Mouse (Mus musculus) adrenal gland, postnatal 4 days (tissue): ENCODE results near the gene 4930432M17Rik. TPM values are rescaled to one million over a fixed set of nuclear protein-coding genes. Genes with fewer than 3 reads are reported as not detected.

Experiments used
- DNase-seq, 2 experiments: peaks; one replicate each; pipeline ENCODE4 v3.0.0; 2021 to 2022; ENCODE audit warnings: low spot score in 2 of 2, mixed read lengths in 2 of 2
- total RNA-seq, 2 experiments: library from RNA; stranded (reverse); gene quantifications; 2 replicates each; pipeline ENCODE4 v1.2.3; 2021

The 4930432M17Rik gene
- total RNA-seq, 2 experiments from 2014 or later: not detected

DNA sequence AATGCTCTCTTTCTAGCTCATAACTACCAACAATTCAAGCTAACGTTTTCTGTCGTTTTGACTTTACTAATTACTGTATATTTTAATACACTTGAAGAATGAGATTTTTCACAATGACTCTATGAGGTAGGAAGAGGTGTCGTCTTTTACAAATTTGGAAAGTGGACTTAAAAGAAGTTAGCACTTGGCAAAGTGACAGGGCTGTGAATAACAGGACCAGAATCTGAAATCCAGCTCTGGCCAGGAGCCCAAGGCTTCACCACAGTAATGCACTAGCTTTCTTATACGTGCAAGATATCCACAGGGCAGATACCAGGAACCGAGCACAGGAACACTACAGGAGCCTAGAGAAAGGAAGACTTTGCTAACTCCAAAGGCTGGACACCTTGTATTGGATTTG is 35.5 kb downstream of the 4930432M17Rik start:
- no peak for DNase-seq

GRCm38 (mm10) chr3:121707106-121707505 is 36.5 kb downstream of the 4930432M17Rik start:
- DNase-seq: no peak

DNA sequence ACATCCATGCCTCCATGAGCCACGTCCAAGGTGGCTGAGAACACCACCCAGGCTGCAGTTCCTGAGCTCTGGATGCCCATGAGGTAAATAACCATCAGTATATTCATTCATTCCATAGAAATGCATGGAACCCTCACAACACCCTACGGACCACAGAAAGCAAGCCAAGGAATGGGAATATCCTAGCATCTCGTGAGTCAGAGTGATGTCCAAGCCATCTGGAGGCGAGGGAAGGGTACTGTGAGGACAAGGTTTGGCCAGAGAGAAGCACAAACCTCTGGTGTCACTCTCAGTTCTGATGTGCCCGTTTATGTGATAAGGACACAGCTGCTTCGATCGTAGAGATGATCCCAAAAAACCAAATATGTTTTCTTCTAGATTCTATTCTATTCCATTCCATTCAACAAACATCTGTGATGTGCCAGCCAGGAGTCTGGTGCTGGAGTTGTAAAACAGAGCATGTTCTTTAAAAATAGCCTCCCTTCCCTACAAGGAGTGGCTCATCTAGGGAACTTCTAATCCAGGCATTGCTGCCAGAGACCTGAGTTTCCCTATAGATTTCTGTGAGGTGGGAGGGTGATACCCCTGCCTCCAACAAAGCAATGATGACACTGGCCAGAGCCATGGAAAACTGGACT is 40.5 kb downstream of the 4930432M17Rik start:
- no peak for DNase-seq

DNA sequence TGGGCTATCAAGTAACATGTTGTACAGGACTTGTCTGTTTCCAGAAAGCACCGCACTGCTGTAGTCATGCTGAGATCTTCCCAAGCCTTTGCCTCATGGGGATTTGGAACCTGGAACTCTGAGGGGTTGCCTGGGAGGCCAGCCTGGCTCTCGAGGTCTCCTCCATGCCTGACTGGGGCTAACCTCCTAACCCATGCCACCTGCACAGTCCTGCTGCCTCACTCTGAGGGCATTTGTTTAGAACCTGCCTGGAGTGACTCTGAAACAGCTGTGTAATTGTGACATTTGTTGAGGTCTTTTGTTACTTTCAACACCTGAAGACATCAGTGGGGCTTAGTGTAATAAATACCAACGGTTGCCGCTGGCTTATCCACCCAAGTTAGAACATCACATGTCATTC is 41.7 kb downstream of the 4930432M17Rik start:
- DNase-seq: no peak

GRCm38 (mm10) chr3:121713151-121713701 is 42.7 kb downstream of the 4930432M17Rik start:
- DNase-seq: no peak

- no peak for DNase-seq
Measured at GRCm38 (mm10) chr3:121713816-121714215, 43.3 kb downstream of the 4930432M17Rik start.

GRCm38 (mm10) chr3:121714461-121714860 is 43.9 kb downstream of the 4930432M17Rik start:
- no peak for DNase-seq

DNA sequence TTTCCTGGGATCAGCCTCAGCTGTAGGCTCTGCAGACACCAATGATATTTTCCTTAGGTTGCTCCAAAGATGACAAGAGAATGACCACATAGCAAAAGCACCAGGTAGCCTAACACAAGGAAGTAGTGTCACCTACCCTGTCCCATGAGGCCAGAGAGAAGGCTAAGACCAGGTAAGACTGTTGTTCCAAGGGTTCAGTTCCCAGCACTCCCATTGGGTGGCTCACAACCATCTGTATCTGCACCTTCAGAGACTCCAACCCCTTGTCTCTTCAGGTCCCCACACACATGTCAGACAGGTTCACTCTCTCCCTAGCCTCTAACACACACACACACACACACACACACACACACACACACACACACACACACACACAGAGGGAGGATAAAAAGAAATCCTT is 44.8 kb downstream of the 4930432M17Rik start:
- DNase-seq: no peak

- DNase-seq: no peak
Measured at GRCm38 (mm10) chr3:121715741-121716459, 45.3 kb downstream of the 4930432M17Rik start.

DNA sequence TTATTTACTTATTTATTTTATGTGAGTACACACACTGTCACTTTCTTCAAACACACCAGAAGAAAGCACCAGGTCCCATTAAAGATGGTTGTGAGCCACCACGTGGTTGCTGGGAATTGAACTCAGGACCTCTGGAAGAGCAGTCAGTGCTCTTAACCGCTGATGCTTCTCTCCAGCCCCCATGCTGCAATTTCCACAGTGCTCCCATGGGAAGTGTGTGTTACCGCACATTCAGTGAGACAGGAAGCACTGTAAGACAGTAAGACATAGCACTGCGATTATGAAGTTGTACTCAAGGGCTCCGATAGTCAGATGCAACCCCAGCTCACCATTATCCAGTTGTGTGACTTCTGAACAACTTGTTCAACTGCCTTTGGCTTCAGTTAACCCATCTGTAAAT is 45.9 kb downstream of the 4930432M17Rik start:
- DNase-seq: no peak

GRCm38 (mm10) chr3:121718679-121719078 is 48.1 kb downstream of the 4930432M17Rik start:
- no peak for DNase-seq

GRCm38 (mm10) chr3:121719701-121720100 is 49.1 kb downstream of the 4930432M17Rik start:
- DNase-seq: no peak

GRCm38 (mm10) chr3:121720801-121721690 is 50.5 kb downstream of the 4930432M17Rik start:
- no peak for DNase-seq

DNA sequence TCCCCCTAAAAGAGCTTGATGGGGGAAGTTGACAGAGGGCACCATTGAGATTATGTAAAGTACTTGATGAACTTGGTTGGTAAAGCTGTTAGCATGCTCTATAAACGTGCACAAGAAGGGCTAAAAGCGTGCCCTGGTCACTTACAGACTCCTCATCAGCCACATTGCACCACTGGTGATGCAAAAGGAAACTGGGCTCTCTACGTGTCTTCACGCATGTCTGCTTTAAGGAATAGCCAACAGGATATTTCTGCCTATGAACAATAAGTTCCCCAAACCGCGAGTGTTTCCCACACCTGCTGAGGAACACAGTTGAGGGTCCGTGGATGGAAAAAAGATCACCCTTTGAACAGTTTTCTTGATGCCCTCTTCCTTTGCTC is 51.1 kb downstream of the 4930432M17Rik start:
- no peak for DNase-seq

DNA sequence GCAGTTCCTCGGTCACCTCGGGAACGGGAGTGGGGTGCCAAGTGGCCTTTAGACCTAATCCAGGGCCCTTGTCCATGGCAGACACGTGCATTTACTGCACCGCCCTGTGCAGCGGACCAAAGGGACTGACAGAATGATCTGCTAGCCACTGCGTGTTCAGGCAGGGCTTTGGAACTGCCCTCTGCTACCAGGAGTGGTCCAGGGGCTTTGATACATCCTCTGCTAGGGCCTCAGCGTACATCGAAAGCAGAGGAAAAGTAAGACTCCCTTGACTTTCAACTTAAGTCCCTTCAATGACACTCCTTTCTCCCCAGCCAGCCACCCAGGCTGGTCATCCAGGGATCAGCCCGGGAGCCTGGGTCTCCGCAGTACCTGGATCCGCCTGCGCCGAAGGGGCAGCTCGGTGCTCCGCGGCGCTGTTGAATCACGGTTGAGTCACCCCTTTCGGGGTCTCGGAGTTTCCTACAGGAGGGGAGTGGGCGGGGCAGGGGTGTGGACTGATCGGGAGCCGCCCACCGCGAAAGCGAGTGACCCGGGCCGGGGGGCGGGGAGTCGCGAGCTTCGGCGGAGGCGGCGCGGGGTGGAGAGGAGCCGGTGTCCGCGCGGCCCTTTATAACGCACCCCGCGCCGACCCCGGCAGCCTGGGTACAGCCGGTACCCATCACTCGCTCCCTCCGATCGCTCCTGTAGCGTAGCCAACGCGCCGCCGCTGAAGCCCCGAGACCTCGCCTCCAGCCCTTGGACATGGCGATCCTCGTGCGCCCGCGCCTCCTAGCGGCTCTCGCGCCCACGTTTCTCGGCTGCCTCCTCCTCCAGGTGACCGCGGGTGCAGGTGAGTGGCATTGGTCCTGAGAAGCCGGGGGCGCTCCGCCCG is 52.6 kb downstream of the 4930432M17Rik start, which contains the start of gene F3:
Gene F3, plus strand, starts transcription at position 567 of the 874 bp plus-strand sequence.
- DNase-seq: peak; percentile 38 to 44

- DNase-seq: no peak
Measured at GRCm38 (mm10) chr3:121723968-121724524, 53.5 kb downstream of the 4930432M17Rik start.

DNA sequence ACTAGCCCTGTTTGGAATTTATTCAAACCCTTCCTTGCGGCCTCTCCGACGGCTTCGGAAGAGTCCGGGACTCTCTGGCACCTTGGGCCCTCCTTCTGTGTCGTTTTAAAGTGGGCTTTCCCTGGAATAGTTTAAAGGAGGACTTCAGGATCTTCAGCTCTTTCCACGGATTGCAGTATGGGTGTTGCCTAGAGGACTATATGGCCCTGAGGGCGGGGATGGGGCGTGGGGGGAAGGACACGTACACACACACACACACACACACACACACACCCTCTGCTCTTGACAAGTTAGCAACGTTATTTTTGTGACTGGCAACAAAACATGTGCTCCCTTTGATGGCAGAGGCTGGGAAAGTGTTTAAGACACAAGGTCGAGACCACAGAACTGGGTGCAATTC is 54.0 kb downstream of the 4930432M17Rik start:
- DNase-seq: no peak

GRCm38 (mm10) chr3:121725651-121726050 is 55.1 kb downstream of the 4930432M17Rik start:
- DNase-seq: no peak

DNA sequence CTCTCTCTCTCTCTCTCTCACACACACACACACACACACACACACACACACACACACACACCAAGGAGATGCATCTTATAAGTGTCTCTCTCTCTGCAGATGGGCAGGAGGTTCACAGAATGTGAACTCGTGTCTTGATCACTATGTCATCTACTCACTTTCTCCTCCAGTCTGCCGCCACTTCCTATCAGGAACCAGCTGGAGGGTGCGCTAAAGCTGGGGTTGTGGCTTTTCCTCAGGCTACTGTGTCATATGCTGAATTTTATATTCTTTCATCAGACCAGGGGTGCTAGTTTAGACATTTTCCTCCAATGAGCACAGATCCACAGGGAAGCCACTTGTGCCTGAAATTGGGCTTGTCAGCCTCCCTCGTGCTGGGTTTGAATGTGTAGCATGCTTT is 59.1 kb downstream of the 4930432M17Rik start:
- DNase-seq: no peak
